Mouse (Mus musculus) telencephalon, adult 2 months (tissue): Measurements from ENCODE around the gene Cnot6l.
A peak's percentile ranks its signal among the peaks of the same experiment; 100 is the strongest.

Experiments used
- DNase-seq: peaks from one replicate; pipeline ENCODE4 v3.0.0-alpha.2; 2011; ENCODE audit warnings: low read depth, low spot score

Cnot6l gene

DNA sequence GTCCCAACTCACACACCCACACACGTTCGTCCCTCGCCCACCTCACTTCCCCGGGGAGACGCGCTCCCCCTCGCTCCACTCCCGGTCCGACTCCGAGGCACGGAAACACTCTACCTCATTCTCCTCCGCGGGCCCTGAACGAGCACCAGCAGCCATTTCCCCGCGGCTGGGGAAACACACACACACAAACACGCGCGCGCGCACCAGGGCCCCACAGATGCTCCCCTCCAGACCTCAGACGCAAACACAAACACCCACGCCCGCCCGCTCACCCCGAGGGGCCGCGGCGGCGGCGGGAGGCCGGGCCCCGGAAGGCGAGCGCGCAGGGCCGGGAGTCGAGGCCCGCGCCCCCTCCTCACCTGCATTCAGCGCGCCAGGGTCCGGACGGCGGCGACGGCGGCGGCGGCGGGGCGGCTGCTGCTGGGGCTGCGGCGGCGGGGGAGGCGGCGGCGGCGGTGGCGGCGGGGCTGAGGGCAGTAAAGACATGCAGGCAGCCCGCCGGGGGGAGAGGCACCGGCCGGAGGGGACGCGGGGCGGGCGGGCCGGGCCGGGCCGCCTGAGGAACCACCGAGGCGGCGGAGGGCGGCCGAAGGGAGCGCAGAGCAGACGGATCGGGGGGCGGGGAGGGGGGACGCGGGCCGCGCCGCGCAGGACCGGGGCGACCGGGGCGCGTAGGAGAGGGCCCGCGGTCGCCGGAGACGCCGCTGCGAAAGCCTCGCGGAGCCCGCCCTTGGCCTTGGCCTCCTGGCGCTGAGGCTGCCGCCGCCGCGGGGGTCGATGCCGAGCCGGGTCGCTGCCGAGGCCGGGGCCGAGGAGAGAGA, 2.2 kb downstream of the Cnot6l start:
- peak; percentile 23 for DNase-seq

DNA sequence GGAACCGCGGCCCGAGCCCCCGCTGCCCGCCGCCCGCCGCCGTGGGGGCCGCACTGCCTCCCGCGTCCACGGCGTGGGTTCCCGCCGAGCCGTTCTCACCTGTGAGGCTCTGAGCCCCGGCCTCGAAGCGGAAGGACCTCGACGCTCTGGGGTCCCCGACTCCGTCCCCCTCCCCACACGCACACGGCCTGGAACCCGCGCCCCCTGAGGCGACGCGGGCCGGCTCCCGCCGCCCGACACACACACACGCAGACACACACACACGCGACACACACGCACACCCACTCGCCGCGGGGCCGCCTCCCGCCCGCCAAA, 2.8 kb downstream of the Cnot6l start:
- DNase-seq, result no peak

DNA sequence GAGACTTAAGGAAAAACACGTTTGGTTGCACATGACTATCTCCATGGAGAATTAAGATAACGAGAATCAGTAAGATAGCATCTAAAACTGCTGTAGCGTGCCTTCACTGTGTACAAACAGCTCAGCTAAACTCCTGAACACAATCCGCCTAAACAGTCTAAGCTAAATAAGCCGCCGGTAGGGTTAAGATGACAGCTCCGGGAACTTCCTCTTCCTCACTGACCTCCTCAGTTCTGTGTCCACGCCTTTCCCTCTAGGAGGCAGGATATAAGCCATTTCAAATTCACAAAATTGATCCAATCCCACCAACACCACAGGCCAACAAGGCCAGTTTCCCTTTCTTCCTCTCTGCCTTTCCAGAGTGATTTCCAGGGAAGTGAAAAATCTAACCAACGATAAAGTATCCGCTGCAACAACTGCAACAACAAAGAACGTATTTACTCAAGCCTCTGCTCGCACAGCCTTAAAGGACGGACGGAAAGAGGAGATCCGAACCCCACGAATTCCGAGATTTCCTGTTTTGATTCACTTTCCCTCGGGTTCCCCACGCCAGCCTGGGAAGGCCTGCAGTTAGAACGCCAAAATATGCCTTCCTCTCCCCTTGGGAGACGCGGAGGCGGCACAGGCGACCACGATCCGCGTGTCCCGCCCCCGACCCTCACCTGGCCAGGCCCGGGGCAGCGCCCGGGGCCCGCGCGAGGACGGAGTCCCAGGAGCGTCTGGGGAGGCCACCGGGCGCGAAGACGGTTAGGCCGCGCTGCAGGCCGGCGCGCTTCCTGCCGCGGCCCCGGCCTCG, 3.3 kb downstream of the Cnot6l start:
- peak; percentile 21 for DNase-seq

DNA sequence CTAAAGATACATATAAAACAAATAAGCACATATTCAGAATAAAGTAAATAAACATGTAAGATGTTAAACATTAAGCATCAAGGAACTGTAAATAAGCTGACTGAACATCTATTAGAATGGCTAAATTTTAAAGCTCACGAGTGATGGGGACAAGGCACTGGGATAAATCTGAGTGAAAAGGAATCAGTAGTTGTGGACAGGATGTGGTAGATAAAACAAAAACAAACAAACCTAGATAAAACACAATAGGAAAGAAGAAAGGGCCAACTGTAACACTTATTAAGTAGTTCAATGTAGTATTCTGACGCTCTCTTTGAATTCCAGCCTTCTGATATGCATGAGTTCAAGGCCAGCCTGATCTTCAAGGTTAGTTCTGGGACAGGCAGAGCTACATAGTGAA, 21.6 kb downstream of the Cnot6l start:
- no peak for DNase-seq

DNA sequence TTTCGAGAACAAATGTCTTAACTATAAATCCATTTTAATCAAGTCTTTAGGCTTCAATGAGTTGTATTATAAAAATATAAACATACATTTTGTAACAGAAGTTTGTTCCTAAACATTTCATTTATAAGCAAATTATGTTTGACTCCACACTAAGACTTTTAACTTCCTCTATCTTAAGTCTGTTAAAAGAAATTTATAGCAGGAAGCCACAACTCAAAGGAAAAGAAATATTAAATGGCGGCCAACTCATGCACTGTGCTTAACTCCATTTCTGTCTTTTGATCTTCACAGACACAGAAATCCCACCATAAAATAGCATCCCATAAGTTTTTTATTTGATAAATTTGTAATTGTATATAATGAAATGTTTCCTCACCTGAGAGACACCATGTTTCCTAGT, 33.3 kb downstream of the Cnot6l start:
- no peak for DNase-seq

DNA sequence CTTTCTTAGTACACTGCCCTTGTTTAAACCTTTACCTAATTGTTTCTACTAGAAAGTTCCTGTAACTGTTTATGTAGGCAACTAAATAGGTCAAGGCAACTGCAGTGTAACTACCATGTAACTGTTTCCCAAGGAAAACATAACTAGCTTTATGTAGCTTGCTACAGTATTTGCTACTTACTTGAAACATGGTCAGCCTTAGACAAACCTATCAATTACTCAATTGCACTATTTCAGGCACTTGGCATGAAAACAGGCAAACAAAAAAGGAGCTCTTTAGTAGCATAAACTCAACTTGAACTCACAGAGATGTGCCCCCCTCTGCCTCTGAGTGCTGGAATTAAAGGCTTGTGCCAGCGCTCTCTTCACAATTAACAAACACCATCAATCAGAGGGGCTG, 37.1 kb downstream of the Cnot6l start:
- no peak for DNase-seq

DNA sequence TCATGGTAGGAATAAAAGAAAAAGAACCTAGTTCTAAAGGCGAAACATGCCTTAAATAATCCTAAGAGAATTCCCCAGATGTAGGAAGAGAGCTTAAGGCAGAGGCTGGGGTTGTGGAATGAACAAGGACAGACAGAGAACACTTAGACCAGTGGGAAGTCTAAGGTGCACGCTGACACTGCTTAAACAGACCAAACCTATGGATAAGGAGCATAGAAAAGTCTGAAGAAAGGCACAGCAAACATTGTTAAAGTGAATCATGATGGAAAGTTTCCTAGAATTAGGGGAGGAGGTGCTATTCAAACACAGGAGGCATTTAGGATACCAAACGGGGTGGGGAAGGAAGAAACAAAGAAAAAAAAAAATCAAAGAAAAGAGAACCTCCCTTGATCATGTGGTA, 49.0 kb downstream of the Cnot6l start:
- no peak for DNase-seq

DNA sequence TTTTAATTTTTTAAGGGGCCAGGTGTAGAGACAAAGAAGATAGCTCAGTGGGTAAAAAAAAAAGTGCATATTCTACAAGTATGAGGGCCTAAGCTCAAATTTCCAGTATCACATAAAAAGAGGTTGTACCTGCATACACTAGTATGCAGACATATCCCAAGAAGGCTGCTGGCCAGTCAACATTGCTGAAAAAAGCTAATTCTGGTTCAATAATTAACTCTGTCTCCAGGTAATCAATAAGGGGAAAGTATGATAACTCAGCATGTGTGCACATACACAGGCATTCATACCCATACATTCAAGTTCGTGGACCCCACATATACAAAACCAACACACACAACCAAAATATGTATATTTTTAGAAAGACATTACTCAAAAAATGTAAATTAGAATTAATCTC, 59.3 kb downstream of the Cnot6l start:
- no peak for DNase-seq

DNA sequence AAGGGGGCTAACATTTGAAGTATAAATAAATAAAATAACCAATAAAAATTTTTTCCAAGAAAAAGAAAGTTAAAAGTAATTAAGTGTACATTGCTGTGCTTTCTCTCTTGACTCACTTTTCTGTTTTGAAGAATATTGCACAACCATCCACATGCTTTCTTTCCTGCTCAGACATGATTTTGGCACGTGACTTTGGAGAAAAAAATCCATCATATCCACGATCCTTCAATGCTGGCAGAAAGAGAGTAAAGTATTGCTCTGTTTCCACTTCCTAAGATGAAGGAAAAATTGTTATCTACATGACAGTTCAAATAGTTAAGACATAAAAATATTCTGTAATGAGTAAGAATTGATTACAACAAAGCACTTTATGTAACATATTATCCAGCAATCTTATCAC, 72.5 kb downstream of the Cnot6l start:
- DNase-seq, result no peak

DNA sequence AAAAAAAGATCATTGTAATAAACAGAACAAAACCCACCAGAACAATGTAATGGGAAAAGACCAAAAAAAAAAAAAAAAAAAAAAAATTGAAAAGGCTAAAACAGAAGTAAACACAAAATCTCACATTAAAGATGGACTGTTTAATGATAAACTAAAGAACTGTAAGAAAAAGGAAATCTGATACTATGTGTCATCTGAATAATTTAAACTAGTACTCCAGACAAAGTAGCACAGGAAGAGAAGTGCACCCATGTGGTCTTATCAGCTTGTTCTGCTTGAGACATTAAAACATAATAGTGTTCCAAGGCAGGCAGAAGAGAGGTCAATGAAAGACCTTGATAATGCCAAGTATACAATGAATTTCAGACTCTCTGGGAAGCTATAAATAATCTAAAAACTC, 78.6 kb downstream of the Cnot6l start:
- DNase-seq, result no peak

DNA sequence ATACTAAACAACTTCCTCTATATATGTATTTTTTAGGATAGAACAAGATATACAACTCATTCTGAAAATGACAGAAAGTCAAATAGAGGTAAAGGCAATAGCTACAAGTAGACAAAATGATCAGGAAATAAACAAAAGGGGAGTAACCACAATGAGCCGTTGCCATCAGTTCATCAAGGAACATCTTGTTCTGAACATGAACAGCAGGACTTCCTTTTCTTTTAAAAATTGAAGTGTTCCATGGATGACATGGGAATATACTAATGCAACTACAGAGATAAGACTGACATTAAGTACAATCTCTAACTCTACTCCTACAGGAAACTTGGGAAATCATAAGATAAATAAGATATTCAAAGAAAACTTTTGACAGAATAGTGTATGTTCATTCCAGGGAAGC, 84.9 kb downstream of the Cnot6l start:
- no peak for DNase-seq

DNA sequence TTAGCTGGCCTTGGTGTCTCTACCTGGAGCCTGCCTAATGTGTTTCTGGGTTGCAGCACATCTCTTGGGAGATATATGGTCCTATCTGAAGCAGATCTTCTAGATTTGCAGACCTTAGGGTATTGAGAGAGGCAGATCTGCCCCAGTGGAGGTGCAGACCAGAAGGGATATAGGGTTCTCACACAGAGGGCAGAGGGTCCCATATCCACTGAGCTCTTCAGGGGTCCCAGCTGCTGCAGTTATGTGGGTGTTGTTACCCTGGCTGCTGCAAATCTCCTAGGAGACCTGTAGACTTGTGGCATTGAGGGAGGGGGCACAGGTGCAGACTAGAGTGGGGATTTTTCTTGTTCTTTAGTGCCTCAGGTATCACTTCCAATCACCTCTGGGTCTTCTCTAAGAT, 98.4 kb downstream of the Cnot6l start:
- DNase-seq, result no peak

DNA sequence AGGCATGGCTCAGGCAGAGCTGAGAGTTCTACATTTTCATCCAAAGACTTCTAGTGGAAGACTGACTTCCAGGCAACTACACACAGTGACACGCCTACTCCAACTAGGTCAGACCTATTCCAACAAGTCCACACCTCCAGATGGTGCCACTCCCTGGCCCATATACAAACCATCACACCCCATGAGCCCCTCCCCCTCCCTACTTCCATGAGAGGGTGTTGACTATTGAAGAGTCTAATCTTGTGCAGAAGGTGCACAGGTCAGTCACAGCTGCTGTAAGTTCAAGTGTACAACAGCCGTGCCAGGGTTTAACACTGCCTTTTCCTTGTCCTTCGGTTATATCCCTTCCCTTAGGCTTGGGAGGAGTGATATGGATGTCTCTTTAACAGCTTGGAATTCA, 121.5 kb downstream of the Cnot6l start:
- no peak for DNase-seq

DNA sequence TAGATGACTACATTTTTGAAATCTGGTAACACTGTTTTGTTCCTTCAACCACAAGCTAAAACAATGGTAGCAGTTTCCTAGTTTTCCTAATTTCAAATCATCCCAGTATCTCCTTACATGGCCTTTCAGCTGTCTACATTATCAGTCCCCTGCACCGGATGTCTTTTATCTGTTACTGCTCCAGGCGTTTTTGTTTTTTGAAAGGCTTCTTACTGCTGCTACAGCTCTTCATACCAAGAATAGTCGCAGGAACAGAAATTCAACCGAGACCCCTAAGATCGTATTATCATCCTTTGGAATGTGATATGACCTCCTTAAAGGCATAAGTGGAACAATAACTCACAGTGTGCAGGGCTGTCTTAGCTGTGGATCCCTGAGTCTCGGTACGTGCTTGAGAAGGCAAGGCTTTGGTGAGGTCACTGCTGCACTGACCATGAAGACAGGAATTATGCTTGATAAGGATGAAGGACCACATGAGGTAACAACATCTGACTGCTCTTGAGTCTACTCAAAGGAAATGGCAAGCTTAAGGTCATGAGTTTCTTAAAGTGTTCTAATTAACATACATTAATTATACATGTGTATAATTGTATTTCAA, 122.4 kb downstream of the Cnot6l start:
- DNase-seq, result no peak

DNA sequence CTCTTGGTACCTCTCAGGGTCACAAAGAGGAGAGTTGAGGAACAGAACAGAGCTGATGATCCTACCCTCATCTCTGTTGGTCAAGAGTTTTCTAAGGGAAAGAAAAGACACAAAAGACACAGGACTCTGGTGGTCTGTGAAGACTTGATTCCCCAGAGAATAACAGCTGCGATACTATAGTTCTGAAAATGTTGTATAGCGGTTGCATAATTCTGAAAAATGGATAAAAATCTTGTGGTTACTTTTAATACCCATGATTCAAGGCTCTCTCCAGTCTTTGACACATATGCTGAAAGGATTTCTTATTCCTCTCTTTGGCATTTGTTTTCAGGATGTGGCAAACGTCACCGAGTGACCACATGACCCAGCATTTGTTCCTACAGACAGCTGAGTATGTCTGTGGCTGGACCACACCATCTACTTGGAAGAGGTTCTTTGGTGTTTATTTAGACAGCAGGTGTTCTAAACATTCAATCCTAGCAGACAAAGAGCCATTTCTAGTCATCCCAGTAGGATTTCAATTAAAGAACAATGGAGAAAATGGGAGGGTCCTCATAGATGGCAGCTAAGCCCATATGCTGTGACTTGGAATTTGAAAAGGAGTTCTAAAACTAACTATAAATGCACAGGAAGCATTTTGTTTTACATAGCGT, 124.7 kb downstream of the Cnot6l start:
- DNase-seq, result no peak

DNA sequence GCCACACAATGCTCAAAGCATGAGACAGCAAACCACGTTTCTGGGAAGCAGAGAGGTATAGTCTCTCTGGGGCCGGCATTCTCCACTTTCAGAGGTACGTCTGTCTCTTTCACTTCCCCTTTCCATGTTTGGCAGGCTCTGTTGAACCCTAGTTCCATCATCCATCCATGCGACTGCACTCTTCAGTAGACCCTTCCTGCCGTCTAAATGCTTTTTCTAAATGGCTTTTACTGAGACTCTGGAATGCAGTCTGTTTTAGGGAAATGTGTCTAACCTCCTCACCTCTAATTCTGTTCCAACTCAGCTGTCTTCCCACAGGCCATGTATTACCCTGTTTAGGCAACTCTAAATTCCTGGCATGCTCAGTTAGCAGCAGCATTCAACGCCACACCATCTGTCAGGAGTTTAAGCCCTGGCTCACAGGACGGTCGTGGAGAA, 126.3 kb downstream of the Cnot6l start:
- DNase-seq, result no peak

DNA sequence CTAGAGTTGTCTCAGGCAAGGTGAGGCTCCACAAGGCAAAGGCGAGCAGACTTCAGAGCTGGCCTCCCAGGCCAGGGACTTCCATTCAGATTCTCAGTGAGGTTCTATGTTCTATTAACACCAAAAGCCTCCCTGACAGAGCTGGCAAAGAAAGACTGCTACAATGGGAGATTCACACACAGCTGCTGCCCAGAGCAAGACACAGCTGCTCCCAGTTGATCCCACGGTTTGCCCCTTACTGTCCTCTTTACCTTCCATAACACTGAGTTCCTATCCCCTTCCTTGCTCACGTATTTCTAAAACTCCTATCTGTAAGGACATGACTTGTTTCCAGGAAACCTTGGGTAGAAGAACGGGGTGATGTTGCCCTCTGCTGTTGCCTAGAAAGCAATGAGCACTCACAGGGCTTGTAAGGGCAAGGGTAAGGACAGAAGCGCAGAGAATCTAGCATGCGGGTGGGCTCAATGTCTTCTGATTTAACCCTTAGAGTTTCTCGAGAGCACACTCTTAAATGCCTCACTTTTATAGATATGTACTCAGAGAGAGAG, 127.8 kb downstream of the Cnot6l start:
- no peak for DNase-seq

DNA sequence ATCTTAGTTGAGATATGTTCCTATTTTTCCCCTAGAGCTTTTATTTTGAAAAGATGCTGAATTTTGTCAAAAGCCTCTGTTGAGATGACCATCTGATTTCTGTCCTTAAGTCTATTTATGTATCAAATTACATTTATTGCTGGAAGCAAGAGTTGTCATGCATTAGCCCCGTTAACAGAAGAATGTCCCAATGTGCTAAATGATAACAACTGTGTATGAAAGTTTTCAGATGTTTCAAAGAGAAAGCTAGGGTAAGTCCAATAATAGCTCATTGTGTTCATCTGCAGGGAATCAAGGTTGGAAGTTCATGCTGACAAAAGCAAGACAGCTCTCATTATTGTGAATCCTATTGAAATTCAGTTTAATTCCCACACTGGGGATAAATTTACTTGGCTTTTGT, 129.9 kb downstream of the Cnot6l start:
- DNase-seq, result no peak

DNA sequence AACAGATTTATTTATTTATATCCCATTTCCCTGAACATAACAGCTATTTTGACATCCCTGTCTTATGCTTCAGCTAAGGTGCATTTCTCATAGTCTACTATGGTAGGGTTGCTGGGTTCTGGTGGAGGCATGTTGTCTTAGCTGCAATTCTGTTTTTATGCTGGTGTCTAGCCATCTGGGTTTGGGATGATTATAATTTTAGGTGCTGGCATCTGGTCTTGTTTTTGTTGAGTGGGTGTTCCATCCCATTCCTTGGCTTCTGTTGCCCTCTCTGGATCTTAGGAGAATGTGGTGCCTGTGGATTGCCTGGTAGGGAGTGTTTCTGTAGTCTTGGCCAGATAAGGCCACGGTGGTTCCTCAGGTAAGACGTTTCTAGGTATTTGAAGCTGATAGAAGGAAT, 134.2 kb downstream of the Cnot6l start:
- peak; percentile 53 for DNase-seq
